Mouse (Mus musculus) kidney, postnatal 10 days (tissue): ENCODE data around the gene Thbs3.
A peak's percentile ranks its signal among the peaks of the same experiment; 100 is the strongest.
"Not testable (repeated sequence)": the region's sequence is repeated elsewhere in the genome, so short reads cannot be mapped to it uniquely, and the experiment has no call there.

ENCODE experiments used
- DNase-seq: peaks from one replicate; pipeline ENCODE4 v3.0.0; 2021; ENCODE audit warnings: mixed read lengths

The Thbs3 gene

GRCm38 (mm10) chr3:89199839-89200238 is 15.1 kb upstream of the Thbs3 start:
- DNase-seq = no peak

DNA sequence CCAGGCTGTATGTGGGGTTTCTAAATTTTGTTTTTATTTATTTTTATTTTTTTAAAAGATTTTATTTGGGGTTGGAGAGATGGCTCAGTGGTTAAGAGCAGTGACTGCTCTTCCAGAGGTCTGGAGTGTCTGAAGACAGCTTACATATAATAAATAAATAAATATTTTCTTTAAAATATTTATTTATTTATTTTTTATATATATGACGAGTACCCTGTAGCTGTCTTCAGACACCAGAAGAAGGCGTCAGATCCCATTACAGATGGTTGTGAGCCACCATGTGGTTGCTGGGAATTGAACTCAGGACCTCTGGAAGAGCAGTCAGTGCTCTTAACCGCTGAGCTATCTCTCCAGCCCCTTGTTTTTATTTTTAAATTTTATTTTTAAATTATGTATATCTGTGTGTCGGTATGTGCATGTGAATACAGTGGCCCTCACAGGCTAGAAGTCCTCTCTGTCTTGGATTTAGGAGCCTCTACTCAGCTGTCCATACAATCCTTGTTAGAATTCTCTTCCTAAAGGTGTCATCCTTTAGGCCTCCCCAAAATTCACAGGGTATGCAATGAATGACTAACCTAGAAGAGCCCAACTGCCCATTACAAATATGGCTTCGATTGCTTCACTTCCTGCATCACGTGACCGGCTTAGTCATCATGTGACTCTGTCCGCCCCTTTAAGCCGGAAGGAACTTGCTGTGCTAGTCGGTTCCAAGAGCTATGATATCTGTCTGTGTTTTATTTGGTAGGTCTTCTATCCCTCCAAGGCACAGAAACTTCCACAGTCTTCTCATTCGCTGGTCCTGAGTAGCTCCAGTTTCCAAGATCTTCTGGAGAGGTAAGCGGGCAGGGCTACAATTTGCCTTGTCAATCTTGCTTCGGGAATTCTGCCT is 12.5 kb upstream of the Thbs3 start, which contains the start of gene Gba:
Gene Gba (plus strand): TSS at position 676 of the 889 bp plus-strand sequence.
- peak; percentile 89 for DNase-seq

DNA sequence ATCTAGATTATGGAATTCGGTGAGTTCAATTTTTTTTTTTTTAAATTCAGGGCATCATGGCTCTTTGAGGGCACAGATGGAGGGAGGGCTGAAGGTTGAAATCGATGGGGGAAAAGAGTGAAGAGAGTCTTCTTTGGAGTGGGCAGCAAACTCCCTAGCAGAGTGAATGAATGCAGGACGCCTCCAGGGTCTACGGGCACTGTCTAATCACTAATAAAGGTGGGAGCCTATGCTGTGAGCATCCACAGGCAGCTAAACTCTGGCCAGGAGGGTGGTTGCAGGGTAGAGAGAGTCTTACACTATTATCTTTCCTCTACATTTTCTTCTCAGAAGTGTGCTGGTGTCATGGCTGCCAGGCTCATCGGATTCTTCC is 11.9 kb upstream of the Thbs3 start:
- DNase-seq = no peak

DNA sequence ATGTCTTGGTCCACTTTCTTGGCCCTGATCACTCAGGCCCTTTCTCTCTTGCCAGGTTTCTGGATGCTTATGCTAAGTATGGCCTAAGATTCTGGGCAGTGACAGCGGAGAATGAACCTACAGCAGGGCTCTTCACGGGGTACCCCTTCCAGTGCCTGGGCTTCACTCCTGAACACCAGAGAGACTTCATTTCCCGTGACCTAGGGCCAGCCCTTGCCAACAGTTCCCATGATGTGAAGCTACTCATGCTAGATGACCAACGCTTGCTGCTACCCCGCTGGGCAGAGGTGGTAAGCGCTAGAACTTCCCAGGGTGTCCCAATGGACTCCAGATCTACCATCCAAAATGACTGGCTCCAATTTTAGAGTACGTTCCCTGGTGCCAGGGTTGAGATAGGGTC is 8.9 kb upstream of the Thbs3 start:
- no peak for DNase-seq

- no peak for DNase-seq
Observed at GRCm38 (mm10) chr3:89206695-89207094, 8.3 kb upstream of the Thbs3 start.

GRCm38 (mm10) chr3:89208075-89208657 is 6.8 kb upstream of the Thbs3 start:
- no peak for DNase-seq

DNA sequence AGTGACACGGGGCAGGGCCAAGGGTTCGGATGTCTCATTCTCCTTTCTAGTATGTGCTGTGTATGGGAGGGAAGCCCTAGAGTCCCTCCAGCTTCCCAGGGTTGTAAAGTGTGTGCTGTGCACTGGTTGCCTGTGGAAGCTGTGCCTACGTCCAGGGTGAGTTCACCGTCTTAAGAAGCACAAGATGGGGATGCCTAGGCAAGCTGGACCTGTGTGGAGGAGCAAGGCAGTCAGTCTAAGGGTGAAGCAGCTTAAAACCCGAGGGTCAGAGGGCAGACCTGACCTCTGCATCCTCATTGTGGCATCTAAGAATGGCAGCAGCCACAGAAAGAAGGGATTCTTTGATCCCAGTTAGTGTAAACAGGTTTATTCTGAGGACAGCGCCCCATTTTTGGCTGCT is 6.2 kb upstream of the Thbs3 start:
- no peak for DNase-seq

- no peak for DNase-seq
Observed at GRCm38 (mm10) chr3:89209731-89210130, 5.2 kb upstream of the Thbs3 start.

GRCm38 (mm10) chr3:89210162-89210561 is 4.8 kb upstream of the Thbs3 start:
- DNase-seq = peak; percentile 66

DNA sequence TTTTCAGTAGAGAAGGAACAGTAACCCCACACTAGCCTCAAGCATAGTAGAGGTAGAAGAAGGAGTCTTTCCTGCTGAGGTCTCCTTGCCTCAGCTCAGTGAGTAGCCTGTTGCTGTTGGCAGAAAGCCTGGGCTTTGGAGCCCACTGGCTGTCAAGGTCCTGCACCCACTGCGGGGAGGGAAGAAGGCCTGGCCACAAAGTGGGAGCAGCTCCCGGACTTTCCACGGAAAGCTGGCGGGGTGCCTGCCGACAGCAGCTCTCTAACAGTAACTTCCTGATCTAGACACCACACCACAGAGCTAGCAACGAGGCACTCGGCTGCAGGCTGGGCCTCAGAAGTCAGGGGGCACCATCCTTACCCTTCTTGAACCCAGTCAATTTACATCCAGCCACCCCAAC is 4.2 kb upstream of the Thbs3 start:
- DNase-seq = peak; percentile 87

- peak; percentile 96 for DNase-seq
Observed at GRCm38 (mm10) chr3:89213803-89214530, 1.0 kb upstream of the Thbs3 start.

- DNase-seq = peak; percentile 92
Observed at GRCm38 (mm10) chr3:89215853-89216252, 873 bp downstream of the Thbs3 start.

GRCm38 (mm10) chr3:89216407-89216806 is 1.4 kb downstream of the Thbs3 start:
- DNase-seq = not testable (repeated sequence)

- DNase-seq = no peak
Observed at GRCm38 (mm10) chr3:89218271-89218670, 3.3 kb downstream of the Thbs3 start.

- DNase-seq = peak; percentile 4
Observed at GRCm38 (mm10) chr3:89219546-89219945, 4.6 kb downstream of the Thbs3 start.

- DNase-seq = no peak
Observed at GRCm38 (mm10) chr3:89221167-89221566, 6.2 kb downstream of the Thbs3 start.

DNA sequence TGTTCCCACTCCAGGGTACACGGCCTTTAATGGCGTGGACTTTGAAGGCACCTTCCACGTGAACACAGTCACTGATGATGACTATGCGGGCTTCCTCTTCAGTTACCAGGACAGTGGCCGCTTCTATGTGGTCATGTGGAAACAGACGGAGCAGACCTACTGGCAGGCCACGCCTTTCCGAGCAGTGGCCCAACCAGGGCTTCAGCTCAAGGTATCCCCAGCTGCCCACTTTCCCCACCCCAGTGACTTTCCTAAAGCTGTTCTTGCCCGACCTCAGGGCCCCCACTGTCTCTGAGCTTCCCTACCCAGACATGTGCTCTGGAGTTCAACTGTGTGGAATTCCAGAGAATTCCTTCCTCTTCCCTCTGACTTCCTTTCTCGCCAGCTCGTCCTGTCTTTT is 9.8 kb downstream of the Thbs3 start:
- no peak for DNase-seq

DNA sequence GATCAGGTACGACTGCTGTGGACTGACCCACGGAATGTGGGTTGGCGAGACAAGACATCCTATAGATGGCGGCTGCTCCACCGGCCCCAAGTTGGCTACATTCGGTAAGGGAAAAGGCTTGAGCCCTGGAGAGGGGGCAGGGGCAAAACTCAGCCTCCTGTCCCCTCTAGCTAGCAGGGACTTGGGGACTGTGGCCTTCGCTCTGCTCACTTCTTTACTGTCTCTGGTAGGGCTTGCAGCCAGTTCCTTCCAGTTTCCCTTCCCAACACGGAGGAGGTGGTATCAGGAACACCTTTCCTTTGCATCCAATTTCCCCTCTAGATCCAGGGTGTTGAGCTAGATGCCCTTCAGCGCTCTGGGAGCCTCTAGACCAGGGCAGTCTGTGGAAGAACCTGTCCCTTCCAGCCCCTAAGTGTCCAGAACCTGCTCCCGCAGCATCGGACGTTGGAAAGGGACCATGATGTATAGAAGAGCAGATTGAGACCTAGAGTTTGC is 10.4 kb downstream of the Thbs3 start:
- DNase-seq = no peak

DNA sequence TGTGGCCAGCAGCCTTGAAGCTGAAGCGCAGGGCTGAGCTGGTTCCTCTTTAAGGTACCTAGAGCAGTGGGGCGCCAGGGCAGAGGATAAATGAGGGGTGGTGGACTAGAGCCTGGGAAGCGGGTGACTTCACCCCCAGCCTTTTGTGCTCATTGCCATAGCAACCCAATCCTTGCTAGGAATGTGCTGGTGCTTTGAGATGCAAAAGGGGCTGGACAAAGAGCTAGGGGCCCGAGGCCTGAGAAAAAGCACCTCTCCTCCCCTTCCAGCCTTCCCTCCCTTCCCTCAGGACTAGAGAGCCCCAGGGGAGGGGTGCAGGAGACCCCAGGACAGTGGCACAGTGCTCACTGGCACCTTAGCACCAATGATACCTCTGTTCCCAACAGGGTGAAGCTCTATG is 10.9 kb downstream of the Thbs3 start:
- no peak for DNase-seq

DNA sequence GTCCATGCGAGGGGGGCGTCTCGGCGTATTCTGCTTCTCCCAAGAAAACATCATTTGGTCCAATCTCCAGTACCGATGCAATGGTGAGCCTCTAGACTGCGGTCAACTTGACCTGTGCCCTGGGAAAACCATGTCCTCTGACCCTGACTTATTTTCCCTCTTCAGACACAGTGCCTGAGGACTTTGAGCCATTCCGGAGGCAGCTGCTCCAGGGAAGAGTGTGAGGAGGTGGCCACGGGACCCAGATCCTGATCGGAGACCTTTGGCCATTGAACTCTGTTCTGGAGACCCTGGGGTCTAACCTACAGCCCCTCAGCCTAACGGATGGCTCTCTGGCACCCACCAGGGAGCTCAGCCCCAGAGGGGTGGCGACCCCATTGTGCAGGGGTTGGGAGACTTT is 11.4 kb downstream of the Thbs3 start:
- no peak for DNase-seq

DNA sequence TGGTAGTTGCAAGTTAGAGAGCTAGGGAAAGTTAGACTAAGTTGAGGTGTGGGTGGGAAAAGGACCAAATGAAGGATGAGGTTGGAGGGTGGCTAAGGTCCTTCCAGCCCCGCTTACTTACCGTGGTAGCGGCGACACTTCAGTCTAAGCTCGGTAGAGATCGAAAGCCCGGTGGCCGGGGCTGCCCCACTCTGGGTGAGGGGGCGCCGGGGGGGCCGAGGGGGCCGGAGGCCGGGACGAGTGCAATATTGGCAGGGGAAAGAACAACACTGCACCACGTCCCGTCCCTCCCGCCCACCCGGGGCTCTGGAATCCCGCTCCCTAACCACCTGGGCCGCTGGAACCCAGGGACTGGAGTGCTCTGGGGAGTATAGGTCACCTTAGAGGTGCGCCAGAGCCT is 11.9 kb downstream of the Thbs3 start, which contains the start of gene Mtx1:
Gene Mtx1 (minus strand): TSS at position 189 of the 400 bp plus-strand sequence.
- peak; percentile 53 for DNase-seq

DNA sequence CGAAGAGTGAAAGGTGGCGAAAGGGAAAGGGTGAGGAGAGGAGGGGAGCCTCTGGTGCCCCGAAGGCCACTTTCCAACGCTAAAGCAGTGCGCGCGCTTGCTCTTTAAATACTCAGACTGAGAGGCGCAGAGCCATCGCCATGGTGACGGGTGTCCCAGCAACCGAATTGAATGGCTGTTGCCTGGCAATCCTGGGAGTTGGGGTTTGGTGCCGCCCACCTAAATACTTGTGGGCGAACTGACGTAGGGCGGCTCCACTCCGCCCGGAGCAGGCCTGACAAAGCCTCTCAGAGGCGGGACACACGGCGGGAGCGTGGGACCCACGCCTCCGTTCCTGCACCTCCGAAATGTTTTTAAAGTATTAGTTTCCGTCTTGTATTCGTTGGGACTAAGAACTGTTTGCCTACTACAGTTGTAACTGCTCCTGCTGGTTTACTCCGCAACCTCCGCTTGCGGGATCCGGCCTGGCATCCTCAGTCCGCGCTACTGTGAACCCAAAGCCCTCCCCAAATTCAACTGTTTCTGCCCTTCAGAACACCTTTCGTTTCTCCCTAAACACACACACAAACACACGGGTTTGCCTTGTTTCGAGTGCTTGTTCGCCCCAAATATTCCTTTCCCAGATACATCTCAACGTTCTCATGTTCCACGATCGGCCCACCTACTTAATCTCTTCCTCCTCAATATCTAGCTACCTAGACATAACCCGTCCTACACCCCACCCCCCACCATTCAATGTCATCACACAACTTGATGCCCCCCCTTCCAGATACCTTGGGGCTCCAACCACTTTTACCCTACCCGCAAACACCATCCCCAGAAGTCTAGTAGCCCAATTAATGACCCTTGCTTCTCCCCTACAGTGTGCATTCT is 12.6 kb downstream of the Thbs3 start:
- peak; percentile 92 for DNase-seq
